Mouse (Mus musculus) lung, postnatal 25 days (tissue): ENCODE measurements around the gene AI467606.

ENCODE experiments used
- DNase-seq: peaks from one replicate; pipeline ENCODE4 v3.0.0; 2022; ENCODE audit warnings: low spot score

Gene AI467606

GRCm38 (mm10) chr7:127121911-127122270 is 30.7 kb downstream of the AI467606 start, which contains the start of gene Qprt:
Gene Qprt, minus strand, starts transcription at chr7:127122226.
- no peak for DNase-seq

GRCm38 (mm10) chr7:127129638-127130037 is 38.5 kb downstream of the AI467606 start:
- no peak for DNase-seq

- DNase-seq: no peak
Measured at GRCm38 (mm10) chr7:127133125-127133524, 42.0 kb downstream of the AI467606 start.

GRCm38 (mm10) chr7:127134821-127135447 is 43.8 kb downstream of the AI467606 start:
- no peak for DNase-seq

- no peak for DNase-seq
Measured at GRCm38 (mm10) chr7:127136181-127137071, 45.3 kb downstream of the AI467606 start.

- no peak for DNase-seq
Measured at GRCm38 (mm10) chr7:127137262-127138017, 46.3 kb downstream of the AI467606 start, which contains the start of gene Spn. Gene Spn, minus strand, starts transcription at chr7:127137823.

GRCm38 (mm10) chr7:127139100-127139499 is 47.9 kb downstream of the AI467606 start:
- no peak for DNase-seq

GRCm38 (mm10) chr7:127139562-127139961 is 48.4 kb downstream of the AI467606 start:
- DNase-seq: no peak

- DNase-seq: no peak
Measured at GRCm38 (mm10) chr7:127140623-127141404, 49.7 kb downstream of the AI467606 start.

- no peak for DNase-seq
Measured at GRCm38 (mm10) chr7:127142214-127142613, 51.1 kb downstream of the AI467606 start.

GRCm38 (mm10) chr7:127142666-127143065 is 51.5 kb downstream of the AI467606 start:
- no peak for DNase-seq
